Mouse (Mus musculus) mature B cell (primary cell): ENCODE results near the gene 1110032F04Rik.
"Not testable (repeated sequence)": the region's sequence is repeated elsewhere in the genome, so short reads cannot be mapped to it uniquely, and the experiment has no call there.

Experiments used
- in situ Hi-C: fragments of 300-500 bp; cut with MboI; formaldehyde crosslinking; loops from 2 replicates; pipeline ENCODE4 v1.14.3; 2019

Gene 1110032F04Rik

DNA sequence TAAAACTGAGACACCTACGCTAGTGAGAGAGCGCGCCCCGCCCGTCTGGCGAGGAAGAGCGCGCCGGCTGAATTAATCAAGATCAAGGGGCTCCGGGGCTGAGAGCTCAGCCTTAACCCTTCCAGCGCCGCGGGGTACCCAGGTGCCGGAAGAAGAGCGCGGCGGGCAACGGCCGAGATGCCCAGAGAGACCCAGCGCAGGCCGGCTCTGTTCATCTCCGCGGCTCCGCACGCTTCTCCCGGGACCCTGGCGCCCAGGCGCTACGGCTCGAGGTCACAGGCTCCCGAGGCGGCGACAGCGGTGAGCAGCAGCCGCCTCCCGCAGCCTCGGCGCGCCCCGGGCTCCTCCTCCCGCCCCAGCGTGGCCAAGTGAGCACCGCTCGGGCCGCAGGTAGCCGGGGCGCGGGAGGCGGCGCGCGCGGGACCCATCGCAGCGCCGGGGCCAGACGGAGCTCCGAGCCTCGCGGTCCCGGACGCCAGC, at the start of gene 1110032F04Rik:
TSS of gene 1110032F04Rik (plus strand) at position 376 of the 480 bp plus-strand sequence.
- in situ Hi-C loops = no loop called here

DNA sequence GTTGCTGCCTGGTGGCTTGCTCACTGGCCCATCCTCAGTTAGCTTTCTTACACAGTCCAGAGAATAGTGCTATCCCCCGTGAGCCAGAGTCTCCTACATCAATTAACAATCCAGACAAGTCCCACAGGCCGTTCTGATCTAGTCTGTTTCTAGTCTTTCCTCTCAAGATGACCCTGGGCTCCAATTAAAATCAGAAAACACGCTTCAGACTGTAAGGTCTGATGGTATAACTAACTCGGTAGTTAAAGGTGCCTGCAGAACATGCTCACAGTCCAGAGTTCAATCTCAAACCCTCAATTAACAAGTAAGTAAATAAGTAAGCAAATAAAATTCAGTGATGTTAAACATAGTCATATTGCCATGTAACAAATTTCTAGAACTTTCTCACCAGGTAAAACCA, 48.0 kb upstream of the 1110032F04Rik start:
- in situ Hi-C loops = no loop called here

DNA sequence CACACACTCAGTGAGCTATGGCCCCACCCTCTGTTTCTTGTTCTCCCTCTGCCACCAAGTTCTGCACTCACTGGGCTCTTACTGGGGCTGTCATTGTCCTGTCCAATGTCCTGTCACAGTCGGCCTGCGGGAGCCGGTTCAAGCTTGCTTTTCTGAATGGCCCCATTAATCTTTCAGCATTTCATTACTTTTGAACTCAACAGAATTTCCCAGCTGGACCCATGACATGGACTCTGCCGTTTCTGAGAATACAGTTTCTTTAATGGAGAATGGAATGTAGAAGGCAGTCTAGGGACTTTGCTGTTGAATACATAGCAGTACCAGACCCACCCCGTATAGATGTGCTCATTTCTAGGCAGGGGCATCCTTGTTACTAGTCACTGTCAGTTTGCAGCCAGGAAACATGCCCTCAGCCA, 47.5 kb upstream of the 1110032F04Rik start:
- in situ Hi-C loops = no loop called here

DNA sequence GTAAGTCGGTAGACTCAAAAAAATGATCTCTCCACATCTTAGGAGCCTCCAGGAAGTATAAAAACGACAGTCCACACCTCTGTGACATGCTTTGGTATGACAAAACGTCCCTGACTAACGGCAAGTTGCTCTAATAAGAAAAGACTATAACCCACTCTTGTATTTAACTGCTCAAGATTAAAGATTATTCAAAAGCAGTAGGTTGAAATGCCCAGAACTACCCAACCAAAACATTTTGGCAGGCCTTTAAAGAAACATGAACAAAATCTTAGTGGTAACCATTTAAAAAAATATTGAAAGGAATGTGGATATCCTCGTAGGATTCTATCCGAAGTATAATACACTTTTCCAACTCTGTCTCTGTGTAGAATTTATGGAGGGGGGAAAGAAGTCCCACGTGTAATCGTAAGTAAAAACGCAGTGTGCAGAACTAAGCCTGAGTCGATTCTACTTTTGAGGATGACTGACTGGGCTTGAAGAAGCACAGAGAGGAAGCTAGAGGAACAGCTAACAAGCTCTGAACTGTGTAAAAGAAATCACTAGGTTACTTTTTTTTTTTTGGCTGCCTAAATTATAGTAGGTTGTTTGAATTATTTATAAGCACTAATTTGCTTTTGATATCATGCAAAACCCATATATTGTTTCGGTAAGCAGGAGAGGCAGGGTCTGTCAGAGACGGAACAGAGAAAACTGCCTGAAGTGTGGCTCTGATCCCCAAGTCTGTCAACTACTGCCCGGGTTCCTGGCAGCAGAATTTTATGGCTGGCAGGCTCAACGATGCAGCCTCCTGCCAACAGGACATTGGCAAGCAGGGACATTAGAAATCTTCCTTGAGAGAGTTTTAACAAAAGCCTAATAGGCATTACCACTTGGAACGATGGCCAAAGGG, 45.3 kb upstream of the 1110032F04Rik start:
- in situ Hi-C loops = no loop called here

DNA sequence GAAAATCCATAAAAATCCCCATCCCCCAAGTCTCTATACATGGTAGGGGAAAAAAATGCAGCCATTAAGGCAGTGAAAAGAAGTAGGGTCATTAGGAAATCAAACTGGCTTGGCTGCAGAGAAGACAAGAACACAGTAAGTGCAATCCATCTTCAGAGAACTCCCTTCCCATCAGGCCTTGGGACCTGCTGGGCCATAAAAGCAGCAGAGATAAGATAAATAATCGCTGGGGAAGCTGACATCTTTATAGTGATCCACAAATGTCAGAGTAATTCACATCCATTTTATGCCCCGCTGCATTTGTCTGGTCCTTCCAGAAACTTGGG, 44.7 kb upstream of the 1110032F04Rik start:
- in situ Hi-C loops = no loop called here

DNA sequence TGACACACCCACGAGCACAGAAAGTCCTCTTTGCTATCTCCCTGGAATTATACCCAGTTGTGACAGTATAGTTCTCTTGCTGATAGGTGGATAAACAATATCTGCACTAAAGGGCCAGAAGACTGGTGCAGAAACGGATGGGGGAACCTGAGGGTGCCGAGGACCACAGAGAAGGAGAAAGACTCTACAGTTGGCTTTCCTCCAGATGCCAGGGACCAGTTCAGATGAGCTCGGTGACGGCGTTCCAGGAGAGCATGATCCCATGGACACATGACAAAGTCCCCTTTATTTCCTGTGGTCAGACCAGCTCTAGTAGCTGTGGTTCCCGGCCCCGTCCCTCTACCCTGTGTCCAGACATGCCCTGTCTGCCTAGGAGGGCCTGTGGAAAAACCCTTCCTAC, 44.2 kb upstream of the 1110032F04Rik start:
- in situ Hi-C loops = no loop called here

DNA sequence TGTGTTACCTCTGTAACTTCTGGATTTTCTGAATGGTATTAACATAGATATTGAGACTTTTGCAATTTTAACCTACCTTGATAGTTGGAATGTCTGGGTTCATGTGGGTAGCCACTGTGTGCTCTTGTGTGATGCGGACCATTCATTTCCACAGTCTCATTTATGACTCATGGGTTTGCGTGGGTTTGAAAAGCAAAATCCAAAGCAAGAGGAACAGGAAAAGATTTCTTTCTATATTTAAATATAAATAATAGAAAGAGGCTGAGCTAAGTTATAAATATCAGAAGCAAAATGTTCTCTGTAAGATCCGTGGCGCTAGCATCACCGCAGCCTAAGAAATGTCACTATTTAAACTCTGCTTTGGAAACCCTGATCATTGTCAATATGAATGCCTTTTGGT, 41.7 kb upstream of the 1110032F04Rik start:
- in situ Hi-C loops = no loop called here

DNA sequence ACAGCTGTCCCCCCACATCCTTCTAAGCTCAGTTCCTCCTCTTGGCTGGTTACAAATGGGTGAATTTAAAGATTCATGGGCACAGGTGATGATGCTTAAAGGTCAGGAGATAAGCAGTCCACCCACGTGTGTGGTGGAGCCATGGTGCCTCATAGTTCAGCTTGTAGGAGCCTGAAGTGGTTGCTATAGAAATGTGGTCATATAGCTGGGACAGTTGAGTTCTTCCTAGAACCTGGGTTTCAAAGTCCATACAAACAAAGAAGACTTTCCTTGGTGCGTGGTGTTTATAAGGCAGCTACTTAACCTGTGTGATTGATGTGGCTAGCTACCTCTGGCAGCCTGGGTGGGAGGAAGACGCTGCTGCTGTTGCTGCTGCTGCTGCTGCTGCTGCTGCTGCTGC, 39.4 kb upstream of the 1110032F04Rik start:
- in situ Hi-C loops = no loop called here

DNA sequence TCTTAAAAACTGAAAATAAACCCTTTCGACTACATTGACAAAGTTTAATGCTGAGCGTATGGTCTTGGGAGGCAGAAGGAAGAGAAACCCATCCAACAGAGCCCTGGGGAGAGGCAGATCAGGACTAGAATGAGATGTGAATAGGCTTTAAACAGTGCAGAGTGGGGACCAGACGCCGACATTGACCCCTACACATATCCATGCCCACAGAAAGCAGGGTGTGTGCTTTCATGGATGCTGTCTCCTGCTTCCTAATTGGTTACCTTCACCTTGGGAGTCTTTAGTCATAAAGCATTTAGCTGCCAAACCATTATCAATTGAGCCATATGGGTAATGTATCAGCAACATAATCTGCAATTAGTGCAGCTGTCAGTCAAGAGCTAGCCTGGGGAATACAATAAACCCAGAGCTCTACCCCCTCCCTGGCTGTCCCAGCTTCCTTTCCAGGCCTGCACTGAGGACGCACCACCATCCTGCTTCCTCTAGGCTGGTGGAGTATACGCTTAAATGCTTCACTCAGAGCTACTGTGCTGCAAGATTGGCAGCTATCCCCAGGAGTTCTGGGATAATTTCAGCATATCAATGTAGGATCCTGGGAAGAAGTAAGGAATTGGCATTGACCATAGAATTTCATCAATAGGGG, 32.4 kb upstream of the 1110032F04Rik start:
- in situ Hi-C loops = no loop called here

DNA sequence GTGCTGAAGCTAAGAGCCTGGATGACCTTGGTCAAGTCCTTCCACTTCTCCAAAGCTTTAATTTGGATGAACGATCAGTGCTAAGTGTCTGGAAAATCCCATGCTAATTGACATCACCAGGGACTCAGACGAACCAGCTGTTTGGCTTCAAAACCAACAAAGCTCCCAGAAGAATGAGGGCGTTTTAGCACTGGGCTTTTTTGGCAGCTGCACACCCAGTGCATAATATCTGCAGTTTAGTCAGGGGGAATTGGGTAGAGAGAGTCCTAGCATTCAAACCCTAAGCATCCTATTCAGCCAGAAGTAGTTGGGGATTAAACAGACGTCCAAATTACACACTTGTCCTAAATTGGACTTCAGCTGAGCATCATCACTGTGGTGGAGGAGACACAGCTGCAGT, 29.2 kb upstream of the 1110032F04Rik start:
- in situ Hi-C loops = no loop called here

DNA sequence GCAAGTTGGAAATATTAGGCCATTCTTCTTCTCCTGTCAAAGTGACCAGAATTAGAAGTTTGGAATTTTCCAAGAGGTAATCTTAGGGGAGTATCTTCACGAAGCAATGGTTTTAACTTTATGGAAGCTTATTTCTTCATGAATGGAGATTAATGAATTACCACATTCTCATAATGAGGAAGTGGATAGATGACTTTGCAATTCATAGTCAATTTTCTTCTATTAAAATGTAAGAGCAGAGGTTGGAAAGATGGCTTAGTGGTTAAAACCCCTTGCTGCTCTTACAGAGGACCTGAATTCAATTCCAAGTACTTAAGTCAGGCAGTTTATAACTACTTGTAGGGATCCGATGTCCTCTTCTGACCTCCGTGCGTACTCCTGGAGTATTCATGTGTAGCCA, 25.4 kb upstream of the 1110032F04Rik start:
- in situ Hi-C loops = no loop called here

DNA sequence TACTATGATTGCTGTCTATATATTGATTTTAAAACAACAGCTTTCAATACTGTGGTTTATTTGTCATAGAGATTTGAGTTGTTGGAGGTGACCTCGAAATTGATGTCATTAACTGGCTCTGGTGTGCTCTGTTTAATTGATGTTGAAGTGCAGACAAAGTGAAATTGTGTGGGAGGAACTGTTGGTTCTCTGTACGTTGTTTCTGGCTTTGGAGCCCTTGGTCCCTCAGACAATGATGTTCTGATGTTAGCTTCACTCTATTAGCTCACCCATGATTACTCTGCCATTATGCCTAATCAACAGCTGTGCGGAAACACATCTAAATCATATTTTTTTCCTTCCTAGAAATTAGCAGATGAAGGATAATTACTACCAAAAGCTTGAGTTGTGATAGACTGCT, 21.1 kb upstream of the 1110032F04Rik start:
- in situ Hi-C loops = no loop called here

DNA sequence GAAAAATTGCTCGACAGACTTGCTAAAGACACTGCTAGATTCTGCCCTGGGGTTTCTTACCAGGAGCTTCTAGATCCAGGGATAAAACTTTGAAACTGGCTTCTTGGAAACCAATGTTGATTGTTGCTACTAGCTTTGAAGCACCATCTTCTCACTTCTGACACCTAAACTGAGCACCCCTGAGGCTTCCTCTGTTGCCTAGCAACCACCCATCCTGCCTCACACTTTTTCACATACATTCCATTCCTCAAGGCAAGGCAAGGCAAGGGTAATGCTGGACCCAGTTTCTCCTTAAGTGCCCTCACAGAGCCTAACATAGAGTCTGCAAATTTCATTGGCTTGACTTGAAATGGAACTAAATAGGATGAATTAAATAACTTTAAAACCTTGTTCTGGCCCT, 17.0 kb upstream of the 1110032F04Rik start:
- in situ Hi-C loops = no loop called here

DNA sequence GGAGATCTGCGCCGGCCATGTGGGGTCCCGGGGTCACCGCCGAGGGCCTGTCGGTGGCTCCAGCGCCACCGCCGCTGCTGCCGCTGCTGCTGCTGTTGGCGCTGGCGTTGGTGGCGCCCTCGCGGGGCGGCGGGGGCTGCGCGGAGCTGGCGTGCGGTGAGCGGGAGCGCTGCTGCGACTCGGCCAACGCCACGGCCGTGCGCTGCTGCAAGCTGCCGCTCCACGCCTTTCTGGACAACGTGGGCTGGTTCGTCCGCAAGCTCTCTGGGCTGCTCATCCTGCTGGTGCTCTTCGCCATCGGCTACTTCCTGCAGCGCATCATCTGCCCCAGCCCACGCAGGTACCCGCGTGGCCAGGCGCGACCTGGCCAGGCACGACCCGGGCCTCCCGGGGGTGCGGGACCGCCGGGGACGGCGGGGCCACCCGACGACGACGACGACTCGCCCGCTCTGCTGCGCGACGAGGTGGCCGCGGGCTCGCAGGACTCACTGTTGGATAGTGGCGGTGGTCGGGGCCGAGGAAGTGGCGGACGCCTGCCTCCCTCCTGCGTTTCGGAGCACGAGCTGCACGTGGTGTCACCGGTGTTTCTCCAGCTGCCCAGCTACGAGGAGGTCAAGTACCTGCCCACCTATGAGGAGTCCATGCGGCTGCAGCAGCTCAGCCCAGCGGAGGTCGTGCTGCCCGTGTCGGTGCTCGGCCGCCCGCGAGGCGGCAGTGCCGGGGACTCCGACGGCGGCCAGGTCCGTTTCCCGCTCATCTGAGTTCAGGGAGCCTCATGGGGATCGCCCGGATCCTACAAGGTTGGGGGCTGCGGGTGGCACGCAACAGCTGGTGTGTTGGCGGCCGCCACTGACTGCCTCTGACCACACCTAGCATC, 543 bp downstream of the 1110032F04Rik start:
- in situ Hi-C loops = no loop called here

DNA sequence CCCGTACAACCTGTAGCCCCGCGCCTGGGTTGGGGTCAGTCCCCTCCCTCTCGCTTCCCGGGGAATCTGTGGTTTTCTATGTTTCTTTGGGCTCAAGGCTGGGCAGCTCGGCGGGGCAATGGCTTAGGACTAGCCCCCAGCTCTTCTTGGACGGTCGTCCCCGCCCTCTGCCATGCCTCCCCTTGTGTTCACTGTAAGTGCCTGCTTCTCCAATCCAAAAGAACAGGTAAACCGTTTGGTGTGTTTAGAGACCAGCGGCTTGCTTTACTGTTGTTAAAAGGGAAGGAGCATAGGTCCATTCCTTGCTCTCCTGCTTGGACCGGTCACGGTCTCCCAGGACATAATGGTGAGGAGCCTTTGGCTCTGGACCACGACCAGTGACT, 1.2 kb downstream of the 1110032F04Rik start:
- in situ Hi-C loops = no loop called here

DNA sequence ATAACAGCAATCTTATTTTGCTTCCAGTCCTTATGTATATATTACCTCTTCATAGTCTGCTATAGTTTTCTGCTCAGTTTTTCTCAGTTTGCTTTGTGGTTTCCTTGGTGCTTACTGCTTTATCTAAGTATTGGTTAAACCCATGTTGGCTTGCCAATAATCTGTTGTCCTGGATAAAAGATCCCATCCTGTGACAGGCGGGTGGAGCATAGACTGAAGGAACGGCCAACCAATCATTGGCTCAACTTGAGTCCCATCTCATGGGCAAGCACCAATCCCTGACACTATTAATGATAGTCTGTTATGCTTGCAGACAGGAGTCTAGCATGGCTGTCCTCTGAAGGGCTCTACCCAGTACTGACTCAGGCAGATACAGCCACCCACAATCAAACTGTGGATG, 4.7 kb downstream of the 1110032F04Rik start:
- in situ Hi-C loops = no loop called here

DNA sequence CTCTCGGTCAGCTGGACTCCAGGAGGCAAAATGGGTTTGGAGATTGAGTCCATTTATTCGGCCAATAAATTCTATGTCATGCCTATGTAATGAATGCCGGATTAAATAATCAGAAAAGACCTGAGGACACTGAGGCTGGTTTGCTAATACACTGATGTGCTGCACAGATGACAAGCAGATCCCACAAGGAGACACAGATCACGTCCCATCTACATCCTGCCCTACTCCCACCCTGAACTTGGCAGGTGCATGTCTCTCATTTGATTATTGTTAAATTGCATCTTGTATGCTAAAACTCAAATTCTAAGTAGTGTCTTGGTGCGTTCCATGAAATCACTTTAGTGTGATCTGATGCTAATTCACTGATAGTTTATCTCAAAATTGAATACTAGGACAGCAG, 17.5 kb downstream of the 1110032F04Rik start:
- in situ Hi-C loops = no loop called here

DNA sequence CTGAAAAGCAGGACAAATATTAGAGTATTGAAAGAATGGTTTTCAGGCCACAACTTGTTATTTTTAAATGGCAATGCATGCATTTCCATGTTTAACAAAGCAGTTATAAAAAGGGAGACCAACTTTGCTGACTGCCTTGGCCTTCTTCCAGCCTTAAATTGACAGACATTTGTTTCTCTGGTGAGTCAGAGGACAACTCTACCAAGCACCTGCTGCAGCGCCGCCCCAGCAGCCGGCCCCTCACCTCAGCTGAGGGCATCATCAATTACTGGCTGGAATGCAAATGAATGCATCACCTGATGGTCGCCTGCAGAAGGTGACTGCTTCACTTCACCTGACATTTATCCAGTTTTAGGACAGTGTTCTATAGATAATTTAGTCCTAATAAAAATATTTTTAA, 26.0 kb downstream of the 1110032F04Rik start:
- in situ Hi-C loops = no loop called here

DNA sequence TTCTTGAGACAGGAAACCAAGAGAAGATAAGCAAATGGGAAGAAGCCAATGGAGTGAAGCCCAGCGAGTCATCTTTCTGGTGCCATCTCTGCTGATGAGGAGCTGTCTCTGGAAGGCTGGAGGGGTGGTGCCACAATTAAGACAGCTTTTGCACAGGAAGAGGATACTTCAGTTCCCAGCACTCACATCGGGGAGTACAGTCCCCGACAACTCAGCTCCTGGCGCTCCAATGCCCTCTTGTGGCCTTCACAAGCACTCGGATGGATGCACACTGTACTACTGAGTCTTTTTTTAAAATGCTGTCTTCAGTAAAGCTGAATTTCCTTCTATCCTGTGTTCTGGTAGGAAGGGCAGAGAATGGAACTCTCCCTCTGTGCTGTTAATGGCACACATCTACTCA, 27.8 kb downstream of the 1110032F04Rik start:
- in situ Hi-C loops = no loop called here

DNA sequence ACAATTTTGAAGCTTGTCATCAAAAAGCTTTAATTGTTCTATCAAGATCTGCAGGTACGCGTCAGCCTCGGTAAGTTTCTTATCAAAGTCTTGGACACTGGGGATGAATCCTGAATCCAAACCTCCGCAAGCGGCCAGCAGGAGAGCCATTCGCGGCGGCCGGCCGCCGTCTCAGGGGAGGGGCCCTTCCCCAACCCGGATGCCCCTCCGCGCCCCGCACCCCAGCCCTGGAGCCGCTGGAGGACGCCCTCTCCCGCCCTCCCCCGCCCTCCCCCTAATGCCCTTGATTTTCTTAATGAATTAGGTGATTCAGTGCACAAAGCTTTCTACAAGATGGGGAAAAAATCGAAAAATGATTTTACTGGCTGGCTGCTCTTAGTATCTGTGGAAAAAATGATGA, 33.2 kb downstream of the 1110032F04Rik start:
- in situ Hi-C loops = not testable (repeated sequence)

DNA sequence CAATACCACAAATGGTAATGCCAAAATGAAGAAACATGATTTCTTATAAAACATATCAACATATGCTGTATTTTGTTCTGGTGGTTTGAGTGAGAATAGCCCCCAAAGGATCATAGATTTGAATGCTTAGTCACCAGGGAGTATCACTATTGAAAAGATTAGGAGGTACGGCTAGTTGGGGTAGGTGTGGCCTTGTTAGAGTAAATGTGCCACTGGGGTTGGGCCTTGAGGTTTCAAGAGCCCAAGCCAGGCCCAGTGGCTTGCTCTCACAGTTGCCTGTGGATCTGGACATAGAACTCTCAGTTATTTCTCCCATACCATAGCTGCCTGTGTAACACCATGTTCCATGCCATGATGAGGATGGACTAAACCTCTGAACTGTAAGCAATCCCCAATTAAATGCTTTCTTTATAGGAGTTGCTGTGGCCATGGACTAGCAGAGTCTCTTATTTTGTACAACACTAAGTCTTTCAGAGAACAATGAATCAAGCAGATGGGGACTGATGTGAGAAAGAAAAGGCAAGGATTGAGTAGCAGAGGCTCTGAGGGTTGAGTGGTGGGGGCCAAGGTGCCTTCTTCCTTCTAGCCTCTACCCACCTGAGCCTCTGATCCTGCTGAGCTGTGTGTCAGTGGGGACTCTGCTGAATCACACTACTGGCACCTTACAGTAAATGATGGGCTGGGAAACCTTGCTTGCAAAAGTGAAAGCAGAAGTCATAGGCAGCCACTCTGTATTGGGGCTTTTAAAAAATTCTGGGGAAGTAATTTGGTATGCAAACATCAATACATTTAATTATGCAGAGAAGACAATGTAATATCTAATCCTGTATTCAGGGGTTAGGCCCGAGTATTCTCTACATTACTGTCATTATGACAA, 35.8 kb downstream of the 1110032F04Rik start:
- in situ Hi-C loops = no loop called here
